Mouse (Mus musculus): Measurements from ENCODE around the gene Tex261.

The Tex261 gene

GRCm38 (mm10) chr6:83756051-83756450 lies 19.6 kb downstream of the Tex261 start:
- DNase-seq (ENCODE audit: low spot score in 2 of 2): no peak

GRCm38 (mm10) chr6:83750171-83750684 lies 25.4 kb downstream of the Tex261 start:
- DNase-seq (ENCODE audit: low spot score in 2 of 2): peak in 1 of 2 experiments; percentile 49

GRCm38 (mm10) chr6:83749286-83749685 lies 26.3 kb downstream of the Tex261 start:
- no peak for DNase-seq (ENCODE audit: low spot score in 2 of 2)

GRCm38 (mm10) chr6:83745466-83745865 lies 30.1 kb downstream of the Tex261 start:
- DNase-seq (ENCODE audit: low spot score in 2 of 2): no peak

- DNase-seq (ENCODE audit: low spot score in 2 of 2): no peak
Measured at GRCm38 (mm10) chr6:83744557-83744956, 31.1 kb downstream of the Tex261 start.

- no peak for DNase-seq (ENCODE audit: low spot score in 2 of 2)
Measured at GRCm38 (mm10) chr6:83744126-83744525, 31.5 kb downstream of the Tex261 start.

GRCm38 (mm10) chr6:83743212-83743611 lies 32.4 kb downstream of the Tex261 start:
- no peak for DNase-seq (ENCODE audit: low spot score in 2 of 2)

GRCm38 (mm10) chr6:83742761-83743160 lies 32.9 kb downstream of the Tex261 start, which contains the start of gene Atp6v1b1:
Atp6v1b1 (plus strand) TSS chr6:83742990.
- DNase-seq (ENCODE audit: low spot score in 2 of 2): no peak

GRCm38 (mm10) chr6:83738596-83738995 lies 37.0 kb downstream of the Tex261 start:
- DNase-seq (ENCODE audit: low spot score in 2 of 2): no peak

GRCm38 (mm10) chr6:83737311-83737710 lies 38.3 kb downstream of the Tex261 start:
- DNase-seq (ENCODE audit: low spot score in 2 of 2): no peak

- peak; percentile 31 to 51 for DNase-seq (ENCODE audit: low spot score in 2 of 2)
Measured at GRCm38 (mm10) chr6:83731128-83731527, 44.5 kb downstream of the Tex261 start.

GRCm38 (mm10) chr6:83729350-83729970 lies 46.2 kb downstream of the Tex261 start:
- no peak for DNase-seq (ENCODE audit: low spot score in 2 of 2)

GRCm38 (mm10) chr6:83728488-83728887 lies 47.1 kb downstream of the Tex261 start:
- DNase-seq (ENCODE audit: low spot score in 2 of 2): peak in 1 of 2 experiments; percentile 17

GRCm38 (mm10) chr6:83727178-83727577 lies 48.4 kb downstream of the Tex261 start:
- DNase-seq (ENCODE audit: low spot score in 2 of 2): no peak

- DNase-seq (ENCODE audit: low spot score in 2 of 2): no peak
Measured at GRCm38 (mm10) chr6:83722526-83722925, 53.1 kb downstream of the Tex261 start.
